Mouse (Mus musculus): ENCODE measurements at regions not wholly inside any gene's neighbourhood (a gene's known extent, or its start where the extent isn't known, plus 50 kb on each side); places are given as distances from the start of the nearest gene placed in this dataset.

GRCm38 (mm10) chr4:70797935-70798334, 263.1 kb upstream of the Megf9 start:
- TF ChIP-seq CTCF (IDR thresholded peaks at IDR 0.05; ENCODE audit: low read depth) (no peak), EP300 (IDR thresholded peaks at IDR 0.05; ENCODE audit: low read depth) (no peak)
